Mouse (Mus musculus): Measurements from ENCODE around the gene Actr10.

The Actr10 gene

DNA sequence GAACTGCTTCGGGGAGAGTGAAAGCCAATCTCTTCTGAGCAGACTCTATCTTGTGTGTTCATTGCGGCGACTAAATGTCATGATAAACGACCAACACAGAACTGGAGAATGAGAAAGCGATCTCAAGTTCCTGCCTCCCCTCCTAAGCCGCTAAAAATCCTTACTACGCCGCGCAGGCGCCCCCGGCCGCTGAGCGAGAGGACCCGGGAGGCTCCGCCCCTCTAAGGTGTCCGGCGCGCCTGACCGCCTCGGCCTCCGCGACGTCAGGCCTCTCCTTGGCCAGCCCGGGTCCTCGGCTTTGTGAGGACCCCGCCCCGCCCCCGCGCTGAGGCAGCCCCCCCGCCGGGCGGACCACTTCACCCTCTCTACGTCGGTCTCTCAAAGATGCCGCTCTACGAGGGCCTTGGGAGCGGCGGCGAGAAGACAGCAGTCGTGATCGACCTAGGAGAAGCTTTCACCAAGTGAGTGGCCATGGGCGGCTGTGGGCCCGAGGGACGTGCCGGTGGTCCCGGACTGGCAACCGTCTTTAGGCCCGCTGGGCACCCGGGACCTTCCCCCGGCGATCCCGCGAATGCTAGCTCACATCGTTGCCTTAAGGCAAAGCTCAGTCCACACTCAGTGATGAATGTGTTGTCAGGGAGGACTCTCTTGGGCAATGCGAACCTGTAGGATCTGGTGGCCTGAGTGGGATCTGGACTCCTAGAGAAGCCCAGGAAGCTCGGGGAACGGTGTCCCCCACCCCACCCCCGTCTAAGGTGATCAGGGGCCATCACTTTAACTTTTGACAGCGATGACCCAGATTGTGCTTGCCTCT is at the start of gene Actr10:
Gene Actr10, plus strand, starts transcription at position 287 of the 814 bp plus-strand sequence.
- in situ Hi-C loops (cut with MseI, MboI) = no loop called here

DNA sequence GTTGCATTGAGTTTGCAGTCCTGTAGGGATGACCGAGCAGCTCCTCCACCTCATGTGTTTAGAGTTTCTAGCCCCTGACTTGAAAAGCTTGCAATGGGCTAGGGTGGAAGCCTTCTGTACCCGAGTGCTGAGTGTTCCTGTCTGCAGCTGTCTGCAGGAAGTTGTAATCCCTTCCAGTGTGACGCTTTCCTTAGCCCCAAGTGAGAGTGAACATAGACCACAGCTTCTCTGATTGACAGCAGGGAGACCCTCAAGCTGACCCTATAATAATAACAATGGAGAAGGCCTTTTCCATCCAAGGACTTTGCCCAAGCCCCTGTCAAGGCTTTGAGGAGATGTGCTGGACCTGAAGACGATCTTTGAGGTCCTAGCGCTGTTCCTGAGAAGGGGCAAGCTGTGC is 47.3 kb upstream of the Actr10 start:
- in situ Hi-C loops (cut with MseI, MboI) = no loop called here

DNA sequence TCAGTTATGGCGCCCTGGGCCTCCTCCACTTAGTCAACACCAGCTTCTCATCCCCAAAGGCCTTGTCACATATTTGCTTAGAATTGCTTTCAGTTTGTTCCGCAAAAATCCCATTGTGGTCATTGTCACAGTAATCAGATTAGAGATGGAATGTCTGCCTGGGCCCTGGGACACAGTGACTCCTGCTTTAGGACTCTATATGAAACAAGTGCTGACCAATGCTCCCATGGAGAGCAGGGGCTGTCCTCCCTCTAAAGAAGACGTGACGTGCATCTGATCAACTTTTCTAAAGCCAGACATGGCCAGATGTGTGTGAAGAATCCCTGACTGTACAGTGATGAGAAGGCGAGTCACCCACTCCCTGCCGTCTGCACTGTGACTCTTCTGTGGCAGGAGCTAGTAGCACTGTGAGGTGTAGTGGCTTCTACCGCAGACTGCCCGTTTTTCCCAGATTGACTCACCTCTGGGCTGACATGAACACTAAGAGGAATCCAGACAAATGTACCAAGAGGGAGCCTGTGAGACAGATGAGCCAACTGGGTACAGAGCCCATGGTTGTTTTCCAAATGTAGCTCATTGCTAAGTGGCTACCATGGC is 46.7 kb upstream of the Actr10 start:
- in situ Hi-C loops (cut with MseI, MboI) = no loop called here

DNA sequence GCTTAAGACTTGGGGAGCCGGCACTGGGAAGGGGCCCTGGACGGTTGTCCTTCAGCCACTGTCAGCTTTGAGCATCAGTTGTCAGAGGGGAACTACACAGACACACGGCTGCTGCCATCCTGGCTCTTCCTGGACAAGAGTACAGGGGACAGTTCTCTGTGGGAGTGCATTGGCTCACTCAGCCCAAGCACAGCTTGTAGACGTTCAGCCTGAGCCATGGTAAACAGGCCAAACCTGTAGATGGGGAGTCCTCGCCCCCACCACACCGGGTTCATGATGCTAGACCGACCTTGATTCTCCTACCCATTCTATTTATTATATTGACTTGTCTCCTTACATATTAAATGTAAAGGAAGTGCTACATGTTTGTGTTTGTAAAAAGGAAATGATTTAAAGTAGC is 42.4 kb upstream of the Actr10 start:
- in situ Hi-C loops (cut with MseI, MboI) = no loop called here

DNA sequence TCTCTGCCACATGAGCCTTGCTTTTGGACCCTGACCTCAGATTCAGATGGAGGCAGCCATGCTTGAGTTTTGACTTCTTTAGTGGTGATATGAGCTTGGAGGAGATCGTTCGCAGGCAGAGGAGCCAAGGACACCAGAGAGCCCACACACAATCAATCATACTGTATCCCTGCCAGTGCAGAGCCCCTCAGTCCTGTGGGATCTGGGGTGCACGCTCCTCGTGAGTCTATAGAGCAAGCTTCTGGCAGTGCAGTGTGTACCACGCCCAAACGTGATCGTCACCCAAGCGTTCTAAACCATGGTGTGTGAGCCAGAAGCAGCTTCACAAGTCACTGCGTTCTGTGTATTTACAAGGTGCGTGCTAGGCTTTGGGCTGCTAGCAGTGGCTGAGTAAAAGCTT is 41.6 kb upstream of the Actr10 start:
- in situ Hi-C loops (cut with MseI, MboI) = no loop called here

DNA sequence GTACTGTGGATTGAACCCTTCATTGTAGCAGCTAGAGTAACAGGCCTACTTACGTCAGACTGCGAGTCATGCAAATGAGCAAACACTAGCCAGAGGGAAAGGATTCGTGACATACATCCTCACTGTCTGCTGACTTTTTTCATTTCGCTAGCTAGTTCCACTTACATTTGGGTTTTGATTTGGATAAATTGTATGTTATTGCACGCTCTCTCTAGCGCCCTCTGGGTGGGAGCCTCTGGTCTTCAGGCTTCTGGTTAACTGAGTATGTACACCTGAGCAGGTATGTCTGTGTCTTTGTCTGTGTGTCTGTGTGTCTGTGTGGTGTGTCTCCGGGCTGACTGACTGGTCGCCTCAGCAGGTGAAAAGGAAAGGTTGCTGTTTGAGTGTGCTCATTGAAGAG is 40.2 kb upstream of the Actr10 start:
- in situ Hi-C loops (cut with MseI, MboI) = no loop called here

DNA sequence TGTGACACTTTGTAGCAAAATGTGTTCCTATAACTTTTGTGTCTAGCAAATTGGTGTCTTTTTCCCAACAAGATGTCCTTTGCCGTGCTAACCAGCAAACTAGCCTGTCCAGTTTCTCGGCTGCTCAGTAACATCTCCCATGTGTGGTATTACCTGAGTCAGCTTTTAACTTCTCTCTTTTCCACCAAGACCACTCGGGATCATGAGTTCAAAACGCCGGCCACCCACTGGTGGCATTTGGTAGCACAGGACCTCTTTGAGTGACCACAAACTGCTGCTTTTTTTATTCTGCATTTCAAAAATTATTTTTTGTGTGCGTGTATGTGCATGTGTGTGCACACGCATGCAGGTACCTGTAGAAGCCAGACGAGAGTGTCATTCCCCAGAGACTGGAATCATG is 39.2 kb upstream of the Actr10 start:
- in situ Hi-C loops (cut with MseI, MboI) = no loop called here

DNA sequence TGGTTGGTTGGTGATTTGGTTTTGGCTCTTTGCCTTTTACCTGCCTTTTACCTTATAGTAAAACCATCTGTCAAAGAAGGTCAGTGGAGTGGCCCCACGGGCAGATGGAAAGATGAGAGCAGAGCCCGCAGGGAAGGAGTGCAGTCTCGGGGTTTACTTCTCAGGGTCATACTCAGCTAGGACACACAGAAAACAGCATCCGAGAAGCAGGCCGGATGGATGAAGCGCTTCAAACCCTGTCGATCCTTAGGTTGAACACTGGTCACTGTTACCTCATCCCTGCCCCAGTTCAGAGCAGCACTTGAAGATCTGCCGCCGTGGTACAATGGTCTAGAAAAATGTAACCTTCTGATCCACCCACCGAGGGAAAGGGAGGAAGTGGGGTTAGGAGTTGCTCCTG is 33.2 kb upstream of the Actr10 start:
- in situ Hi-C loops (cut with MseI, MboI) = no loop called here

DNA sequence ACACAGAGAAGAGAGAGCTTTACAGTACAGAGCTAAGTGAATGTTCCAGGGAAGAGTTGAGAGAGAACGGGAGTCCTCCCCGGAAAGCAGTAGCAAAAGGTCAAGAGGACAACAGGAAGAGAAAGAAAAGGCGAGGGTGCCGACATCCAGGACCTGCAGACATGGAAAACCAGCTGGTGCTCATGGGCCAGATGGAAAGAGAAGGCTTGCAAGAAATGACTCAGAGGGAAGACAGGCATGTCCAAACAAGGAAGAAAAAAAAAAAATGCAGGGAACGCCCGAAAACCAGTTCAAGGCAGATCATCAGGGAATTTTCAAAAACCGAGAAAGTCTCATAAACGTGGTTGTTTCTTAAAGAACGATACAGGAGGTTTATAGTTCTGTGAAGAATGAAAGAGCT is 30.8 kb upstream of the Actr10 start:
- in situ Hi-C loops (cut with MseI, MboI) = no loop called here

DNA sequence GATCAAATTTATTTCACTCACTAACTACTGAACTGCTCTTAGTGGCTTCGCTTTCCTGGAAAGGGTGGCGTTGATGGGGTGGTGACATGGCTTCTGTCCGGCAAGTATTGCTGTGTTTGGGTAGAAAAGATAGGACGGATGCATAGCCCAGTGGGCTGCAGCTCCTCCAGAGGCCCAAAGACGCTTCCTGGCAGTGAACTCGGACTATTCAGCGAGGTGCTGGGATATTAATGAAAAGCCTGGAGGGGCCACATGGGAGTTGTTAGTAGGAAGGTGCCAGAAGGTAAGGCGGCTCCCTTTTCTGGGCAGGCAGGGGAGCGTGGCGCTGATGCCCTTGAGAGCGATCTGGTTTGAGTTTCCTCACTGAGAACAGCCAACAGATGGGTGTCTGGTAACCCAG is 30.0 kb upstream of the Actr10 start:
- in situ Hi-C loops (cut with MseI, MboI) = no loop called here

DNA sequence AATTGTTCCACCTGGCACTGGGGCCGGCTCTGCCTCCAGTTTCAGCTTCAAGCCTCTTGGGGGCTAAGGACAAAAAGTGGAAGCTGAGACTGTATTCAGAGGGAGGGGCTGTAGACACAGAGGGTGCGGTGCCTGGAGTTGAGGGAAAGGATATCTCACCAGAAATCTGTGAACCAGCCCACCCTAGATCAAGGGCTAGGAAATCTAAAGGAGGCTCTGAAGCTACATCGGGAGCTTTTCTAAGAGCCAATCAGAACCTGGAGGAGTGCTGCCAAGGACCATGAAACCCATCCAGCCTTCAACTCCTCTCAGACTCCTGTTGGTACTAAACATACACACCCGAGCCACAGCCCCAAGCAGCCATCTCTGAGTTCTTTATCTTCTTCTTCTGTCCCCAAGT is 29.6 kb upstream of the Actr10 start:
- in situ Hi-C loops (cut with MseI, MboI) = no loop called here

DNA sequence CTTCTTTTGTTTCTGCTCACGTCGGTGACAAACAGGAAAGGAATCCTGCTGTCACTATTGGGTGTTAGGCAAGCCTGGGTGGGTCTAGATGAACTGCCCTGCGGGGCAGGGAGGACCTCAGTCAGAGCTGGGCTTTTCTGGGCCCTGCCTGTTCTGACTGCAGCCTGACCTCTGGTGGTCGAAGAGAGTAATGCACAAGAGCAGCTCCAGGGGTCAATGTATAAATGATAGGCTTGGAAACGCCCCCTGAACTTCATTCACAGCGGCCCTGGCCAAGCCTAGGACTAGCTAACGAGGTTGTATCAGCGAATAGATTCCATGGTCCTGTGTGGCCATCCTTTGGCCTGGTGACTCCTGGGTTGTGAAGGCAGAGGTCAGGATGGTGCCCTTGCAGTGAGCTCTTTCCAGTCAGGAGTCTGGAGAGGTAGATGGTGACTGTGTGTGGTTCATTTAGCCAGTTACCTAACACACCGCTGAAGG is 27.4 kb upstream of the Actr10 start:
- in situ Hi-C loops (cut with MseI, MboI) = loop anchor here (5.0 kb wide), 1 partner anchor 413 kb away; no protein-coding TSS in a partner anchor

DNA sequence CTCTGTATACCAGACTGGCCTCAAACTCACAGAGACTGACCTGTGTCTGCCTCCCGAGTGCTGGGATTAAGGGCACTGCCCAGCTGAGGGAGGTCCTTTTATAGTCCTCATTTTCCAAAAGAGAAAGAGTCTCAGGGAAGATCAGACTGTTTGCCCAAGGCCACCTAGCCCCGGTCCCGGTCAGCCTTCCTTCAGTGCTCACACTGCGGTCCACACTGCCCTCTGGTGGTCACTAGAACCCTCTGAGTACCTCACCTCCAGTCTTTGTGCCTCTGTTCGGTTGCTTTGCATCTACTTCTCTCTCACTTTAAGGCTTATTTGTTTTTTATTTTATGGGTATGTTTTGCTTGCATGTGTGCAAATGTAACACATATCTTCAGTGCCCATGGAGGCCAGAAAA is 26.6 kb upstream of the Actr10 start:
- in situ Hi-C loops (cut with MseI, MboI) = loop anchor here (5.0 kb wide), 1 partner anchor 414 kb away; no protein-coding TSS in a partner anchor

DNA sequence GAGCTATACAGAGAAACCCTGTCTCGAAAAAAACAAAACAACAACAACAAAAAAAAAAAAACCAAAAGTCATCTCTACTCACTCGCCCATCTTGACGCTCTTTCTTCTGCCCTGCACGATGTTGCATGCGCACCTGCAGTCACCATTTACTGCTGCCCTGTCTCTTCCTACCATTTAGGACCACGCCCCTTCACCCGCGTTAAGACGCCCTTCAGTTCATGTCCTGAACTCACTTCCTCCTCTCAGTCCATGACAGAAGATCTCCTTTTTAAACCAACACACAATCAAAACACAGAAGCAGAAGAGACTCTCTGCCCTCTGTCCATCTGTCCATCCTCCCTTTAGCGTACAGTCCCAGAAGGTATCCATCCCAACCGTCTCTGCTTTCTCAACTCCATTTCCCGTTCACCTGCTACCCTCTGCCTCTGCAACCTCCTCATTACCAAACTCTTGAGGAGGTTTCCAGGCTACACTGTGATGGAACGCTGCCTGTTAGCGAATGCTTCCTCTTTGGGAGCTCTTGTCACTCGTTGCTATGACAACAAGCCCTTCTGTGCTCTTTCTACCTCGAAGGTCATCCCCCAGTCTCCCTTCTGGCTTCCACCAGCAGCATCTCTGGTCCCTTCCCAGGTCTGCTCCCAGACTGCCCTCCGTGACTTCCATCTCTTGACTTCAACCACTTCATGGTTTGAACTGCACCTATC is 25.8 kb upstream of the Actr10 start:
- in situ Hi-C loops (cut with MseI, MboI) = loop anchor here (5.0 kb wide), 1 partner anchor 415 kb away; no protein-coding TSS in a partner anchor

DNA sequence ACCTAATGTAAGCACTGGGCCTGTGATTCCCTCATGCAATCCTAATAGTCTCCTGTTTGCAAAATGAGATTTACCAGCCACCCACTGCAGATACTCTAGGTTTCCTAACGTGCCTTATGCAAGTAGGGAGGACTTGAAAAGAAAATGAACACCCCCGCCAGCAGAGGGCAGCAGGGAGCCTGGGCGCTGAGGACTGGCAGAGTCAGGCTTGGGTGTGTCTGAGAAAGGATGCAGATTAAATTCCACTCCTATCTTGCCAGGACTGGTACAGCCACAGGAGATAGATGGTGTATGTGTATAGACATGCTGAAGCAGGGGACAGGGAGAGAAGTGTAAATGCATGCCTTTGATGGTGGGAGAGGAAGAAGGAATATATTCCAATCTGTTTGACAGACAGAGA is 24.2 kb upstream of the Actr10 start:
- in situ Hi-C loops (cut with MseI, MboI) = loop anchor here (5.0 kb wide), 1 partner anchor 416 kb away; no protein-coding TSS in a partner anchor

DNA sequence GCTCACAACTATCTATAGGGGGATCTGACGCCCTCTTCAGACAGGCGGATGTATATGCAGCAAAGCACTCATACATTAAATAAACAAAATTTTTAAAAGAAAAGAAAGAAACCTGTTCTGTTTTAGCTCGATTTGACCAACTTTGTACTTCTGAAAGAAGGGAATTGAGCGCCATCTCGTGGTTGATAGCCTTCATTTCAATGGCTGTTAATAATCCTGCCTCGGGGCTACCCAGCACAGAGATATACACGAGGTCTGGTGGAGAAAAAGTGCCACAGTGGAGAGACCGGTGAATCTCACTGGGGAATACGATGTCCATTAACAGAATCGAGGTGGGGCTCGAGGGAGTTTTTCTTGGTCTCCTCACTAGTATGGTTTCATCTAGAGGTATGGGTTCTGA is 23.3 kb upstream of the Actr10 start:
- in situ Hi-C loops (cut with MseI, MboI) = loop anchor here (5.0 kb wide), 1 partner anchor 417 kb away; no protein-coding TSS in a partner anchor

DNA sequence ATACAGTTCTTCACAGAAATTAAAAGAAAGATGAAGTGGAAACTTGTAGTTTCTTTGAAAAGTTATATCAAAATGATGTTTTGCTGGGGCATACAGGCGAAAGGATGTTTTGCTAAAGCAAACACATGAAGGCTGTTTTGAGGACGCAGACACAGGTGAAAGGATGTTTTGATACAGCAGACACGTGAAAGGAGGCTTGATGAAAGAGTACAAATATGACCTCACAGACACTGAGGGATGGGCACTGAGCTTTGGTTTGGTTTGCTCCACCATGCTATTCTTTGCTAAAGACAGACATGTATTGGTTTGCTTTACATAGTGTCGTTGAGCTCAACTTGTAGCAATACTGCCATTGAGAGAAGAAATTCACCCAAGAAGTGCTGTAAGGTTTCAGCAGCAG is 7.9 kb upstream of the Actr10 start:
- in situ Hi-C loops (cut with MseI, MboI) = no loop called here

DNA sequence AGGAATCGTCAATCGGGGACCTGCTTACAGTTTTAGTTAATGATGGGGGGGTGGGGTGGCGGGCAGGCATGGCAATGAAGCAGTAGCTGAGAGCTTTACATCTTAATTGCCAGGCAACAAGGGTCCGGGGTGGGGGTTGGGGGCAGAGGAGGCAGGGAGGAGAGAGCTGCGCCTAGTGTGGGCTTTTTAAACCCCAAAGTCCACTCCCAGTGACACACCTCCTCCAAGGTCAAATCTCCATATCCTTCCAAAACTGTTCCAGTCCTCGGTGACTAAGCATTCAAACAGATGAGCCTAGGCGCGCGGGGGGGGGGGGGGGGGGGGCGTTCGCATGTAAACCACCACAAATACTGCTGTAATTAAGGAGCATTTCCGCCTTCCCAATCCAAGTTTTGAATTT is 507 bp upstream of the Actr10 start:
- in situ Hi-C loops (cut with MseI, MboI) = no loop called here

DNA sequence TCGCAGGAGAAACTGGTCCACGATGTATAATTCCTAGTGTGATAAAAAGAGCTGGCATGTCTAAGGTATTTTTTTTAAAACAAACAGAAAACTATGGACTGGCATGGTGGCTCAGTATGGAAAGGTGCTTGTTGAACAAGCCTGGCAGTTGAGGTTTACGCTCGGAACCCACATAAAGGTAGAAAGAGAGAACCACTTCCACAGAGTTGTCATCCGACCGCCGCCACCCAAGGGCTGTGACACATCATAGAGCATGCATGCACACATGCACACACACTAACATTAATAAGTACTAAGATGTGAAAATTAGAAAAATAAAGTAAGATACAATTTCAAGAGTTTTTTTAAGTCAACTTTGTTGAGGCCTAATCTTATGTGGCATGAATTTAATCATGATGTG is 3.1 kb downstream of the Actr10 start:
- in situ Hi-C loops (cut with MseI, MboI) = no loop called here

DNA sequence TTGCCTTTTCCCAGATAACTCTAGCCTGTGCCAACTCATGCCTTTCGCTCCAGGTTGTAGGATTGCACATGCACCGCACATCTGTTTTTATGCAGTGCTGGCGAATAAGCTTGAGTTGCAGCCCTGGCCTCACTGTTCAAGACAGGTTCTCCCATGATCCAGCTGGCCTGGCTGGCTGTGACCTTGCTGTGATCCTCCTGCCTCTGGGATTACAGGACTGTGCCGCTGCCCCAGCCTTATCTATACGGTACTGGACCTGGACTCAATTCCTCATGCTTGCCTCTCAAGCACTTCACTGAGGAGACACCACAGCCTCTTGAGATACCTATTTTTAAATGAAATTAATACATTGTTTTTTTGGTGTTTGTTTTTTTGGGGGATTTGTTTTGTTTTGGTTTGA is 6.5 kb downstream of the Actr10 start:
- in situ Hi-C loops (cut with MseI, MboI) = no loop called here

DNA sequence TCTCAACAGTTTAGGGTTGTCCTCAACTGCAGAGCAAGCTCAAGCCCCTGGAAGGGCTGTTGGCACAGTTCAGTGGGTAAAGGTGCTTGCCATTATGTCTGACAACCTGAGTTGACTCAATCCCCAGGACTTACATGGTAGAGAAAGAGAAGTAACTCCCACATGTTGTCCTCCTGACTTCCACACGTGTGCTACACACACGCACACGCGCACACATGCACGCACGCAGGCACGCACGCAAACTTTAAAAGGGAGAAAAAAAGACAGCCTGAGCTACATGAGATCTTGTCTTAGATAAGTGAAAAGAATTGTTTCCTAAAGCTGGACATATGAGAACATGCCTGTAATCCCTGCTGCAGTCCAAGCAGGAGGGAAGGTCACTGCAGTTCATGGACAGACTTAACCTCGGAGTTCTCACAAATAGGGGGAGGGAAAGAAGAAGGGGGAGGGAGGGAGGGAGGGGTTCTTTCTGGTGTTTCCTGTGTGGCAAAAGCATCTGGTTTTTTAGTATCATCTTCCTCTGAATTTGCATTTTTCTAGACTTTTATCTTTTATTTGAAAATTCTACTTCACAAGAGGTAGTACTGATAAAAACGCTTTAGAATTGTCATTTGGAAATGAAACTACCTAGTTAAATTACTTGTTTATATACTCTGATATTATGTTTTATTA is 9.1 kb downstream of the Actr10 start:
- in situ Hi-C loops (cut with MseI, MboI) = no loop called here

DNA sequence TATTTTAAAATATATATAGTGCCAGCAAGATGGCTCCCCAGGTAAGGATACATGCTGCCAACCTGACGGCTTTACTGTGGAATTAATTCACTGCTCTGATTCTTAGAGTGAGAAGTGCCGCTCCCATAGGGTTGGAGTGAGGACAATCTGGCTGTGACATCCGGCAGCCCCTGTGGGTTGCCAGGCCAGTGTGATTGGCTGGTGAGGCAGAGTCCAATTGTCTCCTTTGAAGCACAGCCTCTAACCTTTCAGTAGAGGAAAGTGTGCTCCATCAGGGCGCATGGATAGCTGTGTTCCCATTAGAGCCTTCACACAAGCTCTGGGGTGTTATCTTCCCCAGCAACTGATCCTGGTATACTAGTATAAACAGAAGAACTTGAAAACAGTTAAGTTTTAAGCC is 21.0 kb downstream of the Actr10 start:
- in situ Hi-C loops (cut with MseI, MboI) = no loop called here

Data from mouse trophoblast stem cell (cell line).